Mouse (Mus musculus) G1E-ER4 (cell line): ENCODE measurements around the gene Stat3. TPM values are rescaled to one million over a fixed set of nuclear protein-coding genes. Genes with fewer than 3 reads are reported as not detected.

Source experiments
- GATA1 ChIP-seq: IDR thresholded peaks from one replicate; pipeline ENCODE4 v1.8.0; 2012; ENCODE audit warnings: low read length, inconsistent platforms
- polyA plus RNA-seq: library from polyadenylated mRNA; stranded (reverse); fragments of >175 nt; gene quantifications from 2 replicates; pipeline ENCODE4 v1.2.3, GENCODE M21; 2012

The Stat3 gene
- polyA plus RNA-seq, 1 experiment = 10.6 TPM

GRCm38 (mm10) chr11:100860198-100861048 is 78.9 kb downstream of the Stat3 start:
- TF ChIP-seq GATA1 = no peak

GRCm38 (mm10) chr11:100859579-100860075 is 79.7 kb downstream of the Stat3 start:
- TF ChIP-seq GATA1 = no peak

GRCm38 (mm10) chr11:100858935-100859578 is 80.3 kb downstream of the Stat3 start, which contains the start of gene Stat5a:
TSS of gene Stat5a (plus strand) at chr11:100859351.
- TF ChIP-seq GATA1 = no peak

- TF ChIP-seq GATA1 = no peak
Measured at GRCm38 (mm10) chr11:100857960-100858359, 81.4 kb downstream of the Stat3 start.

- TF ChIP-seq GATA1 = no peak
Measured at GRCm38 (mm10) chr11:100855178-100855577, 84.2 kb downstream of the Stat3 start.

GRCm38 (mm10) chr11:100854268-100854667 is 85.1 kb downstream of the Stat3 start:
- TF ChIP-seq GATA1 = no peak

GRCm38 (mm10) chr11:100853018-100853417 is 86.3 kb downstream of the Stat3 start:
- TF ChIP-seq GATA1 = no peak

- TF ChIP-seq GATA1 = no peak
Measured at GRCm38 (mm10) chr11:100852088-100852487, 87.3 kb downstream of the Stat3 start.

- no peak for TF ChIP-seq GATA1
Measured at GRCm38 (mm10) chr11:100850778-100851528, 88.4 kb downstream of the Stat3 start.

- no peak for TF ChIP-seq GATA1
Measured at GRCm38 (mm10) chr11:100850038-100850777, 89.1 kb downstream of the Stat3 start, which contains the start of gene Stat5b. TSS of gene Stat5b (minus strand) at chr11:100850724.

GRCm38 (mm10) chr11:100849456-100850037 is 89.8 kb downstream of the Stat3 start:
- TF ChIP-seq GATA1 = no peak

GRCm38 (mm10) chr11:100848789-100849379 is 90.5 kb downstream of the Stat3 start:
- no peak for TF ChIP-seq GATA1

- no peak for TF ChIP-seq GATA1
Measured at GRCm38 (mm10) chr11:100848080-100848479, 91.3 kb downstream of the Stat3 start.

- TF ChIP-seq GATA1 = no peak
Measured at GRCm38 (mm10) chr11:100847572-100847971, 91.8 kb downstream of the Stat3 start.
